Mouse (Mus musculus) intestine, embryonic 16.5 days (tissue): ENCODE measurements around the gene Serpine1. TPM values are rescaled to one million over a fixed set of nuclear protein-coding genes. Genes with fewer than 3 reads are reported as not detected.

Source experiments
- ATAC-seq: fragments of 200-750 bp; cut with Nextera tagmentation; 2 replicates; pipeline ENCODE4 v1.8.0; 2017; ENCODE audit warnings: moderate TSS enrichment, moderate library complexity
- H3K27ac ChIP-seq: fragments of 300-500 bp; sonication (generic); 2 replicates; pipeline ENCODE4 v1.5.1; 2014; ENCODE audit warnings: mild to moderate bottlenecking, low read length
- H3K27me3 ChIP-seq: fragments of 300-500 bp; sonication (generic); replicated peaks from 2 replicates; pipeline ENCODE4 v1.6.1; 2014; ENCODE audit warnings: low read length, control low read depth, mixed read lengths; ENCODE audit not compliant: control insufficient read depth, insufficient read depth
- H3K36me3 ChIP-seq: fragments of 300-500 bp; sonication (generic); 2 replicates; pipeline ENCODE4 v1.6.1; 2014; ENCODE audit warnings: low read length, control low read depth; ENCODE audit not compliant: control insufficient read depth, insufficient read depth
- H3K4me1 ChIP-seq: fragments of 300-500 bp; sonication (generic); 2 replicates; pipeline ENCODE4 v1.6.1; 2014; ENCODE audit warnings: low read length, control low read depth, mixed read lengths; ENCODE audit not compliant: control insufficient read depth, insufficient read depth
- H3K4me2 ChIP-seq: fragments of 300-500 bp; sonication (generic); 2 replicates; pipeline ENCODE4 v1.6.1; 2014; ENCODE audit warnings: low read depth, low read length, control low read depth
- H3K4me3 ChIP-seq: fragments of 300-500 bp; sonication (generic); 2 replicates; pipeline ENCODE4 v1.5.1; 2014; ENCODE audit warnings: mild to moderate bottlenecking, low read length
- H3K9ac ChIP-seq: fragments of 300-500 bp; sonication (generic); 2 replicates; pipeline ENCODE4 v1.6.1; 2014; ENCODE audit warnings: low read depth, low read length
- H3K9me3 ChIP-seq: fragments of 300-500 bp; sonication (generic); 2 replicates; pipeline ENCODE4 v1.6.1; 2016; ENCODE audit warnings: low read length, control low read depth; ENCODE audit not compliant: control insufficient read depth
- WGBS: fragments of 180-500 bp; shearing (Covaris S2); extraction: QIAGEN DNeasy Blood & Tissue Kit; methylation state at CpG from one replicate; pipeline ENCODE4 v1.1.7; 2014; 5-methylcytosine and 5-hydroxymethylcytosine counted together
- polyA plus RNA-seq: library from polyadenylated mRNA; unstranded; fragments of >200 nt; fragmentation: Nextera tagmentation; extraction: Ambion mirVana; gene quantifications from 2 replicates; pipeline ENCODE4 v1.2.1, GENCODE M21; 2015

Gene Serpine1
- polyA plus RNA-seq, 1 experiment from 2014 or later = 0.24 TPM

GRCm38 (mm10) chr5:137051125-137051524 lies 20.9 kb downstream of the Serpine1 start:
- no peaks in the 10 kb centered on the region for H3K9me3 ChIP-seq
- no peaks in the 10 kb centered on the region for H3K27me3 ChIP-seq
- no peaks in the 10 kb centered on the region for H3K36me3 ChIP-seq
- no peaks in the 10 kb centered on the region for H3K4me1 ChIP-seq
- ATAC-seq = no peak
- H3K4me2 ChIP-seq = no peak overlapping the region
- WGBS = 44% methylated on average over 6 of the region's 6 CpGs
- no peak overlapping the region for H3K9ac ChIP-seq
- H3K4me3 ChIP-seq = no peak overlapping the region
- H3K27ac ChIP-seq = no peak overlapping the region

GRCm38 (mm10) chr5:137046991-137047390 lies 25.1 kb downstream of the Serpine1 start:
- no peak overlapping the region for H3K4me2 ChIP-seq
- H3K4me1 ChIP-seq = peaks cover 7% of the 10 kb centered on the region; the same call in 1 of the 2 replicates
- H3K4me3 ChIP-seq = no peak overlapping the region
- no peak overlapping the region for H3K9ac ChIP-seq
- H3K9me3 ChIP-seq = no peaks in the 10 kb centered on the region
- no peaks in the 10 kb centered on the region for H3K27me3 ChIP-seq
- no peak for ATAC-seq
- no peak overlapping the region for H3K27ac ChIP-seq
- H3K36me3 ChIP-seq = peaks cover 5% of the 10 kb centered on the region; the same call in 1 of the 2 replicates

- ATAC-seq = peak; percentile 3; the same call in 1 of the 2 replicates
- no peaks in the 10 kb centered on the region for H3K27me3 ChIP-seq
- H3K4me3 ChIP-seq = peak overlapping the region; percentile 83
- no peaks in the 10 kb centered on the region for H3K9me3 ChIP-seq
- H3K4me1 ChIP-seq = peaks cover 7% of the 10 kb centered on the region; the same call in 1 of the 2 replicates
- H3K4me2 ChIP-seq = peak overlapping the region; percentile 82; the same call in 1 of the 2 replicates
- peaks cover 12% of the 10 kb centered on the region; the same call in 1 of the 2 replicates for H3K36me3 ChIP-seq
- 25% methylated on average over 5 of the region's 5 CpGs for WGBS
- H3K27ac ChIP-seq = no peak overlapping the region
- no peak overlapping the region for H3K9ac ChIP-seq
Observed at GRCm38 (mm10) chr5:137046324-137046718, 25.7 kb downstream of the Serpine1 start.

- H3K4me3 ChIP-seq = peak within 1 kb of the TSS; percentile 83
- H3K4me2 ChIP-seq = peak within 1 kb of the TSS; percentile 82
- H3K36me3 ChIP-seq = peaks cover 14% of the 10 kb centered on the region; the same call in 1 of the 2 replicates
- H3K4me1 ChIP-seq = peaks cover 7% of the 10 kb centered on the region; the same call in 1 of the 2 replicates
- no peaks in the 10 kb centered on the region for H3K27me3 ChIP-seq
- H3K9me3 ChIP-seq = no peaks in the 10 kb centered on the region
- under 1% methylated on average over 48 of the region's 48 CpGs for WGBS
- H3K27ac ChIP-seq = peak within 1 kb of the TSS; percentile 86
- peak within 1 kb of the TSS; percentile 74 for H3K9ac ChIP-seq
- peak; percentile 94 for ATAC-seq
Observed at GRCm38 (mm10) chr5:137045402-137046323, 26.4 kb downstream of the Serpine1 start, which contains the start of gene Ap1s1. Gene Ap1s1 (minus strand): TSS chr5:137046135.

GRCm38 (mm10) chr5:137043997-137044396 lies 28.1 kb downstream of the Serpine1 start:
- no peaks in the 10 kb centered on the region for H3K27me3 ChIP-seq
- 93% methylated on average over 7 of the region's 7 CpGs for WGBS
- ATAC-seq = no peak

GRCm38 (mm10) chr5:137041442-137041841 lies 30.6 kb downstream of the Serpine1 start:
- Histone ChIP-seq H3K9ac (no peak overlapping the region), H3K27me3 (no peaks in the 10 kb centered on the region), H3K9me3 (no peaks in the 10 kb centered on the region), H3K4me3 (no peak overlapping the region), H3K27ac (no peak overlapping the region), H3K36me3 (peaks cover 35% of the 10 kb centered on the region), H3K4me1 (peaks cover 7% of the 10 kb centered on the region; the same call in 1 of the 2 replicates), H3K4me2 (no peak overlapping the region)
- no peak for ATAC-seq
- 91% methylated on average over 10 of the region's 10 CpGs for WGBS

More at GRCm38 (mm10) chr5:137043997-137044396, 28.1 kb downstream of the Serpine1 start:
- H3K4me1 ChIP-seq = peaks cover 7% of the 10 kb centered on the region; the same call in 1 of the 2 replicates
- no peak overlapping the region for H3K4me3 ChIP-seq
- peaks cover 21% of the 10 kb centered on the region for H3K36me3 ChIP-seq
- no peaks in the 10 kb centered on the region for H3K9me3 ChIP-seq
- H3K9ac ChIP-seq = no peak overlapping the region
- no peak overlapping the region for H3K27ac ChIP-seq
- no peak overlapping the region for H3K4me2 ChIP-seq

- WGBS = 81% methylated on average over 10 of the region's 10 CpGs
- Histone ChIP-seq H3K27ac (no peak overlapping the region), H3K27me3 (no peaks in the 10 kb centered on the region), H3K4me2 (no peak overlapping the region), H3K9ac (no peak overlapping the region), H3K4me1 (no peaks in the 10 kb centered on the region), H3K9me3 (no peaks in the 10 kb centered on the region), H3K4me3 (no peak overlapping the region), H3K36me3 (peaks cover 35% of the 10 kb centered on the region)
- peak; percentile 65 for ATAC-seq
Observed at GRCm38 (mm10) chr5:137039453-137039852, 32.6 kb downstream of the Serpine1 start.

- H3K36me3 ChIP-seq = peaks cover 22% of the 10 kb centered on the region
Observed at GRCm38 (mm10) chr5:137036211-137036610, 35.9 kb downstream of the Serpine1 start.

GRCm38 (mm10) chr5:137032641-137033074 lies 39.4 kb downstream of the Serpine1 start:
- under 1% methylated on average over 45 of the region's 49 CpGs for WGBS
- peak; percentile 86 for ATAC-seq

More at GRCm38 (mm10) chr5:137036211-137036610, 35.9 kb downstream of the Serpine1 start:
- no peak for ATAC-seq
- peaks cover 14% of the 10 kb centered on the region for H3K4me1 ChIP-seq
- no peak overlapping the region for H3K27ac ChIP-seq
- 87% methylated on average over 13 of the region's 13 CpGs for WGBS
- no peak overlapping the region for H3K9ac ChIP-seq
- peaks cover 12% of the 10 kb centered on the region for H3K27me3 ChIP-seq
- H3K4me2 ChIP-seq = no peak overlapping the region
- no peak overlapping the region for H3K4me3 ChIP-seq
- no peaks in the 10 kb centered on the region for H3K9me3 ChIP-seq

More at GRCm38 (mm10) chr5:137032641-137033074, 39.4 kb downstream of the Serpine1 start:
- peaks cover 43% of the 10 kb centered on the region for H3K27me3 ChIP-seq
- peak overlapping the region; percentile 31 for H3K27ac ChIP-seq
- no peaks in the 10 kb centered on the region for H3K9me3 ChIP-seq
- peaks cover 30% of the 10 kb centered on the region for H3K4me1 ChIP-seq
- H3K36me3 ChIP-seq = peaks cover 7% of the 10 kb centered on the region
- H3K4me2 ChIP-seq = peak overlapping the region; percentile 97
- peak overlapping the region; percentile 44 for H3K4me3 ChIP-seq
- H3K9ac ChIP-seq = peak overlapping the region; percentile 56
